Mouse (Mus musculus) embryonic facial prominence, embryonic 14.5 days (tissue): ENCODE measurements around the gene Camk2b. TPM values are rescaled to one million over a fixed set of nuclear protein-coding genes. Genes with fewer than 3 reads are reported as not detected.
A peak's percentile ranks its signal among the peaks of the same experiment; 100 is the strongest.
"Not testable (repeated sequence)": the region's sequence is repeated elsewhere in the genome, so short reads cannot be mapped to it uniquely, and the experiment has no call there.

ENCODE experiments used
- ATAC-seq: fragments of 200-750 bp; cut with Nextera tagmentation; 2 replicates; pipeline ENCODE4 v1.8.0; 2017; ENCODE audit warnings: low read depth, moderate number of reproducible peaks, moderate TSS enrichment
- DNase-seq: peaks from one replicate; pipeline ENCODE4 v3.0.0-alpha.2; 2015; ENCODE audit warnings: low spot score
- H3K27ac ChIP-seq: fragments of 300-500 bp; sonication (generic); replicated peaks from 2 replicates; pipeline ENCODE4 v1.5.1; 2014; ENCODE audit warnings: low read depth, mild to moderate bottlenecking, low read length, moderate library complexity
- H3K27me3 ChIP-seq: fragments of 300-500 bp; sonication (generic); replicated peaks from 2 replicates; pipeline ENCODE4 v1.6.1; 2014; ENCODE audit warnings: low read length; ENCODE audit not compliant: control insufficient read depth, insufficient read depth
- H3K36me3 ChIP-seq: fragments of 300-500 bp; sonication (generic); 2 replicates; pipeline ENCODE4 v1.6.1; 2014; ENCODE audit warnings: low read length, mixed read lengths; ENCODE audit not compliant: control insufficient read depth, insufficient read depth
- H3K4me1 ChIP-seq: fragments of 300-500 bp; sonication (generic); 2 replicates; pipeline ENCODE4 v1.6.1; 2014; ENCODE audit warnings: antibody characterized with exemption, low read length; ENCODE audit not compliant: control insufficient read depth, insufficient read depth
- H3K4me2 ChIP-seq: fragments of 300-500 bp; sonication (generic); 2 replicates; pipeline ENCODE4 v1.6.1; 2014; ENCODE audit warnings: low read depth, mild to moderate bottlenecking, low read length, moderate library complexity, mixed read lengths
- H3K4me3 ChIP-seq: fragments of 300-500 bp; sonication (generic); 2 replicates; pipeline ENCODE4 v1.5.1; 2014; ENCODE audit warnings: low read depth, mild to moderate bottlenecking, low read length
- H3K9ac ChIP-seq: fragments of 300-500 bp; sonication (generic); 2 replicates; pipeline ENCODE4 v1.6.1; 2014; ENCODE audit warnings: low read depth, mild to moderate bottlenecking, low read length, moderate library complexity, mixed read lengths
- H3K9me3 ChIP-seq: fragments of 300-500 bp; sonication (generic); 2 replicates; pipeline ENCODE4 v1.6.1; 2016; ENCODE audit warnings: low read length; ENCODE audit not compliant: control insufficient read depth
- WGBS: fragments of 180-500 bp; shearing (Covaris S2); extraction: QIAGEN DNeasy Blood & Tissue Kit; methylation state at CpG from one replicate; pipeline ENCODE4 v1.1.7; 2014; 5-methylcytosine and 5-hydroxymethylcytosine counted together
- polyA plus RNA-seq: library from polyadenylated mRNA; unstranded; fragments of >200 nt; fragmentation: Nextera tagmentation; extraction: Ambion mirVana; gene quantifications from 2 replicates; pipeline ENCODE4 v1.2.1, GENCODE M21; 2014

The Camk2b gene
- polyA plus RNA-seq, 1 experiment from 2014 or later: 9.2 TPM

GRCm38 (mm10) chr11:5942966-5943365 is 123.2 kb downstream of the Camk2b start:
- H3K9ac ChIP-seq: no peak overlapping the region
- no peak overlapping the region for H3K27ac ChIP-seq
- no peaks in the 10 kb centered on the region for H3K36me3 ChIP-seq
- no peaks in the 10 kb centered on the region for H3K27me3 ChIP-seq
- no peak for DNase-seq
- H3K9me3 ChIP-seq: no peaks in the 10 kb centered on the region
- no peak for ATAC-seq
- H3K4me1 ChIP-seq: no peaks in the 10 kb centered on the region
- WGBS: 67% methylated on average over 6 of the region's 6 CpGs
- H3K4me2 ChIP-seq: no peak overlapping the region
- H3K4me3 ChIP-seq: no peak overlapping the region

- not testable (repeated sequence) for H3K9ac ChIP-seq, H3K4me2 ChIP-seq, H3K27ac ChIP-seq, ATAC-seq, H3K4me3 ChIP-seq, H3K36me3 ChIP-seq, H3K9me3 ChIP-seq, H3K4me1 ChIP-seq, H3K27me3 ChIP-seq, DNase-seq
- 90% methylated on average over 11 of the region's 11 CpGs for WGBS
Observed at GRCm38 (mm10) chr11:5934531-5934930, 131.6 kb downstream of the Camk2b start.

- H3K9ac ChIP-seq, H3K27ac ChIP-seq, DNase-seq, ATAC-seq, H3K4me1 ChIP-seq, H3K4me3 ChIP-seq, H3K27me3 ChIP-seq, H3K4me2 ChIP-seq, H3K36me3 ChIP-seq: not testable (repeated sequence)
- WGBS: 81% methylated on average over 6 of the region's 6 CpGs
- peaks cover 10% of the 10 kb centered on the region; the same call in 1 of the 2 replicates for H3K9me3 ChIP-seq
Observed at GRCm38 (mm10) chr11:5931947-5932346, 134.2 kb downstream of the Camk2b start.

GRCm38 (mm10) chr11:5930578-5930977 is 135.6 kb downstream of the Camk2b start:
- H3K4me2 ChIP-seq: no peak overlapping the region
- H3K9me3 ChIP-seq: peaks cover 10% of the 10 kb centered on the region; the same call in 1 of the 2 replicates
- no peaks in the 10 kb centered on the region for H3K27me3 ChIP-seq
- ATAC-seq (no peak), DNase-seq (no peak)
- no peaks in the 10 kb centered on the region for H3K4me1 ChIP-seq
- H3K27ac ChIP-seq: no peak overlapping the region
- no peaks in the 10 kb centered on the region for H3K36me3 ChIP-seq
- WGBS: 40% methylated on average over 1 of the region's 1 CpGs
- H3K9ac ChIP-seq: no peak overlapping the region
- H3K4me3 ChIP-seq: no peak overlapping the region

GRCm38 (mm10) chr11:5926696-5927220 is 139.4 kb downstream of the Camk2b start:
- no peak overlapping the region for H3K27ac ChIP-seq
- no peaks in the 10 kb centered on the region for H3K27me3 ChIP-seq
- ATAC-seq (no peak), DNase-seq (no peak)
- H3K4me2 ChIP-seq: no peak overlapping the region
- no peak overlapping the region for H3K4me3 ChIP-seq
- no peaks in the 10 kb centered on the region for H3K36me3 ChIP-seq
- 0 out of 2 replicates have a peak, but pooled peaks cover 6% of the 10 kb centered on the region for H3K9me3 ChIP-seq
- no peak overlapping the region for H3K9ac ChIP-seq
- H3K4me1 ChIP-seq: no peaks in the 10 kb centered on the region
- 88% methylated on average over 3 of the region's 3 CpGs for WGBS

- Histone ChIP-seq H3K9ac (no peak overlapping the region), H3K4me3 (no peak overlapping the region), H3K4me1 (0 out of 2 replicates have a peak, but pooled peaks cover 4% of the 10 kb centered on the region), H3K9me3 (0 out of 2 replicates have a peak, but pooled peaks cover 6% of the 10 kb centered on the region), H3K27ac (no peak overlapping the region), H3K4me2 (no peak overlapping the region), H3K27me3 (no peaks in the 10 kb centered on the region), H3K36me3 (no peaks in the 10 kb centered on the region)
- ATAC-seq: no peak
- WGBS: 50% methylated on average over 8 of the region's 8 CpGs
- DNase-seq: no peak
Observed at GRCm38 (mm10) chr11:5924699-5925098, 141.5 kb downstream of the Camk2b start.

- Histone ChIP-seq H3K9me3 (no peaks in the 10 kb centered on the region), H3K27me3 (no peaks in the 10 kb centered on the region), H3K27ac (no peak overlapping the region), H3K4me2 (no peak overlapping the region), H3K9ac (no peak overlapping the region), H3K4me3 (no peak overlapping the region), H3K36me3 (no peaks in the 10 kb centered on the region), H3K4me1 (0 out of 2 replicates have a peak, but pooled peaks cover 4% of the 10 kb centered on the region)
- DNase-seq (no peak), ATAC-seq (0 out of 2 replicates have a peak, but pooled peaks have one; percentile 12)
- WGBS: 47% methylated on average over 17 of the region's 17 CpGs
Observed at GRCm38 (mm10) chr11:5920323-5920960, 145.7 kb downstream of the Camk2b start.
